Mouse (Mus musculus): Measurements from ENCODE around the gene Slc30a4.
A peak's percentile ranks its signal among the peaks of the same experiment; 100 is the strongest.

The Slc30a4 gene

GRCm38 (mm10) chr2:122702181-122703036 lies at the start of gene Slc30a4:
TSS of gene Slc30a4 (minus strand) at chr2:122702663.
- DNase-seq (ENCODE audit: low spot score): peak; percentile 80

- DNase-seq (ENCODE audit: low spot score): no peak
Observed at GRCm38 (mm10) chr2:122746461-122746860, 44.0 kb upstream of the Slc30a4 start.

DNA sequence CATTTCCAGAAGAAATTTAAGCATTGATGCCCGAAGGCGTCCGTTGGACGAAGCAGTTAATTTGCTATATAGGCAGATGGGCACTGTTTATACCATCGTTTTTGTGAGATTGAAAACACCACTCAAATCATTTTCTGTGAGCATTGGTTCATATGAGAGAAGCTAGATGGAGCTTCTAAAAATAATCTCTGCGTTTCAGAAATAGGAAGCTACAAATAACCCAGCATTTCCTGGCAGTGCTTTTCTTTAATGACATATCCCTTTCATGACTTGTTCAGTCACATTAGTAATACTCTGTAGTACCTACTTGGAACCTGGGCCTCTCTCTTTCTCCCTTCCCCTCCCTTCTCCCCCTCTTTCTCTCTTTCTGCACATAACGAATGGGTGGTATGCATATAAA lies 36.6 kb upstream of the Slc30a4 start:
- DNase-seq (ENCODE audit: low spot score): no peak

GRCm38 (mm10) chr2:122737894-122738830 lies 35.7 kb upstream of the Slc30a4 start, which contains the start of gene Bloc1s6:
TSS of gene Bloc1s6 (plus strand) at chr2:122738503.
- peak; percentile 97 for DNase-seq (ENCODE audit: low spot score)

DNA sequence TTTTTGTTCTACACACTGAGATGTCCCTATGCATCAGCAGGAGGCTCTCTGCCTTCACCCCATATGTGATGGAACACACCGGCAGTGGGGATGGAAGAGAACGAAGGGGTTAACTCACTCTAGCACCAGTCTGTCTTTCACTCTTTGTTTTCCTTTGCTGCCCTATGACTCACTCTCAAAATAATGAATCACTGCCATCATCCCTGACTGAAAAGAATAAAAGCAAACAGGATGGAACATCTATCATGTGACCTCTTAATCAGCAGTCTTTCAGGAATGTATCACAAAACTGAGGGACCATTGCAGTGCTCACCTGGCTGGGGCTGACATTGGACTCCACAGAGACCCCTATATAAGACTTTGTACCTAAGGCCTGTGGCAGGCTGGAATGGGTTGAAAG lies 29.0 kb upstream of the Slc30a4 start:
- no peak for DNase-seq (ENCODE audit: low spot score)

- peak; percentile 38 for DNase-seq (ENCODE audit: low spot score)
Observed at GRCm38 (mm10) chr2:122725604-122726003, 23.1 kb upstream of the Slc30a4 start.

GRCm38 (mm10) chr2:122720564-122720963 lies 18.1 kb upstream of the Slc30a4 start:
- DNase-seq (ENCODE audit: low spot score): no peak

GRCm38 (mm10) chr2:122719232-122719631 lies 16.8 kb upstream of the Slc30a4 start:
- no peak for DNase-seq (ENCODE audit: low spot score)

GRCm38 (mm10) chr2:122716301-122716842 lies 13.9 kb upstream of the Slc30a4 start:
- no peak for DNase-seq (ENCODE audit: low spot score)

- DNase-seq (ENCODE audit: low spot score): no peak
Observed at GRCm38 (mm10) chr2:122715148-122715692, 12.8 kb upstream of the Slc30a4 start.

GRCm38 (mm10) chr2:122712848-122713247 lies 10.4 kb upstream of the Slc30a4 start:
- DNase-seq (ENCODE audit: low spot score): no peak

DNA sequence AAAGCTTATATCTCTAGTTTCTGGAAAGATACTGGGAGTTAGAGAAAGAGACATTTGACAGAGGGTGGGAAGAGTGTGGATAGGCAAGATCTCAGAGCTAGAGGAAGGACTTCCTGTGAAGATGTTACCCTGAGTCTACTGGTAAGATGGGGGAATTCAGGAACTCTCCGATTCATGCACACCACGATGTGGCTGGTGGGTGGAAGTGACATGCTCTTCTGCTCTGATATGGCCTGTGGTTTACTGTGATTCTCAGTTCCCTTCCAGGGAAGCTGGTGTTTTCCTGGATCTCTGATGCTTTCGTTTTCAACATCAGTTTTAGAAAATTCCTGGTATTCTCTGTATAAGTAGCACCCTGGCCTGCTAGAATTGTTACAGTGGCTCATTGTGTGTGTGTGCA lies 9.4 kb upstream of the Slc30a4 start:
- no peak for DNase-seq (ENCODE audit: low spot score)

DNA sequence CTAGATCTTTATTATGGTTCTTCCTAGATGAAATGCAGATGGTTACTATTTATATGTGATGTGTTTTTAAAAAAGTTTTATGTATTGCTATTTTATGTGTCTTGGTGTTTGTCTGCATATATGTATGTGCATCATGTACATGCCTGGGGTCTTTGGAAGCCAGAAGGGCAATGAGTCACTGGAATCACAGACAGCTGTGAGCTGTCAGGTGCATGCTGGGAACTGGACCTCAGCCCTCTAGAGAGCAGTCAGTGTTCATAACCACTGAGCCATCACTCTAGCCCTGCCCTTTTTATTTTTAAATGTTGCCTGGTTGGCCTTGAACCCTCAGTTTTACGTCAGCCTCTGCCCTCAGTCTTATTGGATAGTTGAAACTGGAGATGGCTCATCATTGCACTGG lies 6.7 kb upstream of the Slc30a4 start:
- DNase-seq (ENCODE audit: low spot score): no peak

DNA sequence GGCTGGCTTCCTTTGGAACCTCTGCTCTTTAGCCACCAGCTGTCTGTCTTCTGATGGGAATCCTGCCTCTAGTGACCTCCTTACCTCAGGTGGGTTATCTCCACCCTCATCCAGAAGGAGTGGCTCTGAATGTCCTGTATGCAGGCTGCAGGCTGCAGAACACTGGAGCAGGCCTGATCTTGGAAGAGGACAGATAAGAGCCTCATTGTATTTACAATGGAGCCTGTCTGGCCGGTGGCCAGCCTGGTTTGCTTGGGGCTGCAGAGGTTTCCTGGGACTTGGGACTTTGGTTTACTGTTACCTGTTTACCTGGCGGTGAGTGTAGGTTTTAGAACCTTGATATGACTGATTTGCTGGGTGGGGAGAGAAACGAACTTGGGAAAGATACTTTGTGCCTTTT lies 5.6 kb upstream of the Slc30a4 start:
- DNase-seq (ENCODE audit: low spot score): no peak

DNA sequence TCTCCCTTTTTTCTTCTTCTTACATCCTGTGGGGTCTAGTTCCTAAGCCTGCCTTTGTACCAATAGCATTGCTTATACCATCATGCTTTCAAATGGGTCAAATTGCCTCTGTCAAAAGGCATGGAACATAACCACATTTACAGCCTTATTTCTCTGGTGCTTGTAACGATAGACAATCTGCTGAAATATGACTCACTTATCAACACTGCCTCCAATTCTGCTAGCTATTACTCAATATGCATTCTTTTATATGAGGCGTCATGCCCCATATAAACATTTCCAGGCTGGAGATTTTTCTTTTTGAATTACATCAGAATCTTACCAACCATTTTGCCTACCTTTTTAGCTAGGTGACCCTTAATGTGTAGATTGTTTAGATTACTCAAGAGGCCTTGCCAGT lies 2.1 kb upstream of the Slc30a4 start:
- no peak for DNase-seq (ENCODE audit: low spot score)

- DNase-seq (ENCODE audit: low spot score): no peak
Observed at GRCm38 (mm10) chr2:122701871-122702180, 637 bp downstream of the Slc30a4 start.

DNA sequence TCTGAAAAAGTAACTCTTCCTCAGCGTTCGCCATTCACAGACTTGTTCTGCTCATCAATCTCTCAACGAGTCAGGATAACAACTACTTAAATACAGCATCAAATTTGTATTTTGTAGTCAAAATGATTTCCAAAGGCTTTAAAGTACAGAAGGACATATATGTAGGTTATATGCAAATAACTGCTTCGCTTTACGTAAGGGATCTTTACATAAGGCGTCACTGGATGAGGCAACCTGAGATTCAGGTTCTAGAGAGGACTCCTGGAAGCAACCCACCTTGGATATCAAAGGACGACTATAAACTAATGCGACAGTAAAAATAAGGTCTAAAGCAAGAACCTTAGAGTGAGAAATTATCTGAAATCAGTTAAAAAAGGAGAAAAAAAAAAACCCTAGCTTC lies 1.5 kb downstream of the Slc30a4 start:
- DNase-seq (ENCODE audit: low spot score): no peak

GRCm38 (mm10) chr2:122697526-122697925 lies 4.9 kb downstream of the Slc30a4 start:
- no peak for DNase-seq (ENCODE audit: low spot score)

DNA sequence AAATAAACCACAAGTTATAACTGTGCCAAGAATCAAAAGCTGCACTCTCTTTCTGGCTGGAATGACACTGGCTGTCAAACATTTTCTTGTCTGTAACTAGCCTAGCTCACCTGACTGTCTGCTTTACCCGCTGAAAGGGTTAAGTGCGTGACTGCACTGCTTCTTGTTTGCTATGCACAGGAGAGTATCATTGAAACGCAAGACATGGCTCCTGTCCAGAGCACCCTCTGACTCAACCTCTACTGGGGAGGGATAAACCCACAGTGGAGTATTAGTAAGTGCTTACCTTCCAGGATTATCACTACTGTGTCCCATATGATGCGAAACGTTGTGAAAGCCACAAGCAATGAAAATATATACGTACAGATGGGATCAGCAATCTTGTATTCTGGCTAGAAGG lies 15.8 kb downstream of the Slc30a4 start:
- no peak for DNase-seq (ENCODE audit: low spot score)

DNA sequence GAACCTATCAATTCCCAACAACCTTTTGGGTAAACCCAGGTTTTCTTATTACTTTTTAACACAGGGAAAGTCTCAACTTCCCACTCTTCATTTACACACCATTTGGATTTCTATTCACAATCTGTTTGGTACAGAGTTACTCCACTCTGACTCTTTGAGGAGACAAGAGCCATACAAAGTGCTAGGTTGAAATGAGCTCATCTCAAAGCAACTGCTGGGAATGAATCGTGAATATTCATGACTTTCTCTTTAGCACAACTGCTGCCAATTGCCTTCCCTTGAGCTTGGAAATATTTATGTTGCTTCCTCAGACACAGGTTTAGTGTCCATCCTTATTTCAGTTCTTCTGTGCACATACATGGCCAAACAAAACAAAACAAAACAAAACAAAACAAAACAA lies 18.8 kb downstream of the Slc30a4 start:
- no peak for DNase-seq (ENCODE audit: low spot score)

GRCm38 (mm10) chr2:122682520-122682919 lies 19.9 kb downstream of the Slc30a4 start:
- no peak for DNase-seq (ENCODE audit: low spot score)

GRCm38 (mm10) chr2:122681379-122682137 lies 20.9 kb downstream of the Slc30a4 start:
- DNase-seq (ENCODE audit: low spot score): peak; percentile 9

Measured in embryo, embryonic 10 days (tissue).